In the genomic region with DNA sequence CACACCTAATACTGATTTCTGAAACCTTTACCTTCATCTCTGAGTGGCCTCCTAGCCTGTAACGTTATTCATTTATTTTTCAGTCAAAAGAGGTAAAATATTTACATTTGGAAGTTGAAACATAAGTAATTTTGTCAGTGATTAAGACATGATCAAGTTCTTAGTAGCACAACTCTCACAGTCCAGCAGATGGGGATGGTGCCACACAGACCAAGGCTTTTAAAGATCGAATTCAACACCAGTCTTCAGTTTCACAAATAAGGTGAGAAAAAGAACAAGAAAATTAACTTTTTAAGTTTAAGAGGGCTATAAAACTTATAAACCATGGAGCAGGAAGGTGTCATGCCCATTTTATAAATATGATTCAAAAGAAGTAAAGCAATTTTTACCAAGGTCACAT, we compare ENCODE assay signal across 8 mouse cellular contexts. TPM values are rescaled to one million over a fixed set of nuclear protein-coding genes. Genes with fewer than 3 reads are reported as not detected.
A peak's percentile ranks its signal among the peaks of the same experiment; 100 is the strongest.
DNase-seq lines count a peak whose midpoint lies in the region.
"Had no signal": no experiment of that assay in that cellular context is flagged by ENCODE, and none has a peak within 500 bp of the region (broad histone marks: within the 10 kb centered on the region; RNA-seq: fewer than 3 reads in every experiment).

No protein-coding gene starts in this region.

- DNase-seq in heart, postnatal 14 days, result peak; percentile 3 to 21
- no peak for DNase-seq in heart, adult 9 months (ENCODE audit: low spot score in 2 of 2)
- peak; percentile 2 for DNase-seq in lung, postnatal 14 days
- no peak for DNase-seq in lung, postnatal 10 days
- DNase-seq in T-cell, adult 2 months (ENCODE audit: low spot score), result peak; percentile 15
- peak; percentile 43 for DNase-seq in retina, embryonic 14.5 days (ENCODE audit: low spot score)
- no peak for DNase-seq in urinary bladder, postnatal 14 days (ENCODE audit: low spot score)

- intact Hi-C loops in heart, postnatal 14 days (cut with DNase I), result no loop called here

RNA-seq across cellular contexts. Expression of gene Rps17, which starts 53.9 kb away (rescaled TPM):
- 100 to 1,000 TPM; 818 to 856 TPM for total RNA-seq in heart, postnatal 14 days (2021)

RNA-seq across cellular contexts. Expression of gene Cpeb1, which starts 56.3 kb away (rescaled TPM):
- 1 to 10 TPM; 7.0 to 8.4 TPM for total RNA-seq in heart, postnatal 14 days (2021)
- total RNA-seq: neutrophil, adult 5-6 weeks had no signal

Comparison
In these comparisons a context has a peak if more than half of its experiments do, and no peak if none do; other contexts are left out.
1. DNase-seq: peak in heart, postnatal 14 days (2 of 2), lung, postnatal 14 days (single experiment), T-cell, adult 2 months (single experiment) and retina, embryonic 14.5 days (single experiment); none in heart, adult 9 months (0 of 2), lung, postnatal 10 days (single experiment) and urinary bladder, postnatal 14 days (single experiment).